Mouse (Mus musculus) neural tube, embryonic 12.5 days (tissue): ENCODE results near the gene Hils1. TPM values are rescaled to one million over a fixed set of nuclear protein-coding genes. Genes with fewer than 3 reads are reported as not detected.
"Not testable (repeated sequence)": the region's sequence is repeated elsewhere in the genome, so short reads cannot be mapped to it uniquely, and the experiment has no call there.

ENCODE experiments used
- ATAC-seq: fragments of 200-750 bp; cut with Nextera tagmentation; 2 replicates; pipeline ENCODE4 v1.8.0; 2017; ENCODE audit warnings: low read depth, mild to moderate bottlenecking, moderate TSS enrichment, moderate library complexity; ENCODE audit not compliant: low FRiP score
- H3K27ac ChIP-seq: fragments of 300-500 bp; sonication (generic); 2 replicates; pipeline ENCODE4 v1.5.1; 2016
- H3K27me3 ChIP-seq: fragments of 300-500 bp; sonication (generic); replicated peaks from 2 replicates; pipeline ENCODE4 v1.6.1; 2016; ENCODE audit warnings: mild to moderate bottlenecking
- H3K36me3 ChIP-seq: fragments of 300-500 bp; sonication (generic); 2 replicates; pipeline ENCODE4 v1.6.1; 2016; ENCODE audit warnings: mild to moderate bottlenecking
- H3K4me1 ChIP-seq: fragments of 300-500 bp; sonication (generic); 2 replicates; pipeline ENCODE4 v1.6.1; 2016
- H3K4me2 ChIP-seq: fragments of 300-500 bp; sonication (generic); replicated peaks from 2 replicates; pipeline ENCODE4 v1.6.1; 2016; ENCODE audit warnings: mild to moderate bottlenecking
- H3K4me3 ChIP-seq: fragments of 300-500 bp; sonication (generic); 2 replicates; pipeline ENCODE4 v1.5.1; 2016
- H3K9ac ChIP-seq: fragments of 300-500 bp; sonication (generic); 2 replicates; pipeline ENCODE4 v1.6.1; 2016; ENCODE audit warnings: mild to moderate bottlenecking
- H3K9me3 ChIP-seq: fragments of 300-500 bp; sonication (generic); 2 replicates; pipeline ENCODE4 v1.6.1; 2016; ENCODE audit warnings: mild to moderate bottlenecking
- WGBS: fragments of 180-500 bp; shearing (Covaris S2); methylation state at CpG from one replicate; pipeline ENCODE4 v1.1.7; 2016; 5-methylcytosine and 5-hydroxymethylcytosine counted together
- polyA plus RNA-seq: library from polyadenylated mRNA; unstranded; fragments of >200 nt; fragmentation: Nextera tagmentation; extraction: Ambion mirVana; gene quantifications from 2 replicates; pipeline ENCODE4 v1.2.1, GENCODE M21; 2016

The Hils1 gene
- polyA plus RNA-seq, 1 experiment from 2014 or later, result not detected

GRCm38 (mm10) chr11:95010841-95011403 lies 43.5 kb downstream of the Hils1 start:
- Histone ChIP-seq H3K4me3 (peak overlapping the region; percentile 80), H3K4me1 (peaks cover 62% of the 10 kb centered on the region), H3K4me2 (peak overlapping the region; percentile 78), H3K36me3 (peaks cover 25% of the 10 kb centered on the region), H3K9ac (peak overlapping the region; percentile 88)
- H3K27ac ChIP-seq, ATAC-seq, H3K27me3 ChIP-seq, H3K9me3 ChIP-seq: not testable (repeated sequence)
- 24% methylated on average over 4 of the region's 4 CpGs for WGBS

GRCm38 (mm10) chr11:95011416-95011815 lies 44.0 kb downstream of the Hils1 start:
- 55% methylated on average over 1 of the region's 1 CpGs for WGBS
- peaks cover 61% of the 10 kb centered on the region for H3K4me1 ChIP-seq

DNA sequence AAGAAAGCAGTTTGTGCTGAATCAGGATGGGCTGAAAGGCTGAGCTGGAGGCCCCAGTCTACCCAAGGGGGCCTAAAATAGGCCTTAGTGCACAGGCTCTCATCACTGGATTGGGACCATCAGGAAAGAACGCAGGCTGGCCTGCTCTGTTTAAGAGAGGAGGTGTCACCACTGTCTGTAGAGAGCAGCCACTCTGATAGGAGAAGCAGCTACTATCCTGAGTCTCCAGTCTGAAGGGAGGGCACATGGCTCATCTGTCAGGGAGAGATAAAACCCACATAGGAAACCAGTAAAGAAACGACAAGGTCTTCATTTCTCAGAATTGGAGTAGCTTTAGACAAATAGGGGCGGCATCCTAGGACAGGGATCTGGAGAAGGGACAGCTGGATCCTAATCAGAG lies 44.7 kb downstream of the Hils1 start:
- Histone ChIP-seq H3K4me2 (peak overlapping the region; percentile 78), H3K4me3 (peak overlapping the region; percentile 80), H3K36me3 (peaks cover 34% of the 10 kb centered on the region), H3K9me3 (no peaks in the 10 kb centered on the region), H3K4me1 (peaks cover 56% of the 10 kb centered on the region), H3K27me3 (no peaks in the 10 kb centered on the region), H3K9ac (peak overlapping the region; percentile 88; the same call in 1 of the 2 replicates), H3K27ac (no peak overlapping the region)
- ATAC-seq, result no peak
- WGBS, result 74% methylated on average over 3 of the region's 3 CpGs

More at GRCm38 (mm10) chr11:95011416-95011815, 44.0 kb downstream of the Hils1 start:
- Histone ChIP-seq H3K9me3 (no peaks in the 10 kb centered on the region), H3K27me3 (no peaks in the 10 kb centered on the region), H3K4me3 (peak overlapping the region; percentile 80), H3K9ac (peak overlapping the region; percentile 88), H3K4me2 (peak overlapping the region; percentile 78), H3K36me3 (peaks cover 29% of the 10 kb centered on the region), H3K27ac (no peak overlapping the region)
- no peak for ATAC-seq

- ATAC-seq, result no peak
- 58% methylated on average over 3 of the region's 3 CpGs for WGBS
- Histone ChIP-seq H3K9me3 (no peaks in the 10 kb centered on the region), H3K27me3 (no peaks in the 10 kb centered on the region), H3K9ac (peak overlapping the region; percentile 88; the same call in 1 of the 2 replicates), H3K4me2 (peak overlapping the region; percentile 78), H3K4me3 (peak overlapping the region; percentile 22), H3K4me1 (peaks cover 52% of the 10 kb centered on the region), H3K27ac (no peak overlapping the region), H3K36me3 (peaks cover 38% of the 10 kb centered on the region)
These were observed 45.1 kb downstream of the Hils1 start for GRCm38 (mm10) chr11:95012487-95012886.

GRCm38 (mm10) chr11:95015484-95015883 lies 48.1 kb downstream of the Hils1 start:
- ATAC-seq, result no peak
- 0 out of 2 replicates have a peak overlapping the region, but pooled peaks have one; percentile 13 for H3K9ac ChIP-seq
- no peaks in the 10 kb centered on the region for H3K27me3 ChIP-seq
- peaks cover 65% of the 10 kb centered on the region for H3K36me3 ChIP-seq
- 77% methylated on average over 3 of the region's 3 CpGs for WGBS
- 0 out of 2 replicates have a peak overlapping the region, but pooled peaks have one; percentile 16 for H3K4me2 ChIP-seq
- no peak overlapping the region for H3K4me3 ChIP-seq
- H3K9me3 ChIP-seq, result no peaks in the 10 kb centered on the region
- peaks cover 34% of the 10 kb centered on the region for H3K4me1 ChIP-seq
- H3K27ac ChIP-seq, result no peak overlapping the region

Other genes starting within 250 kb of the Hils1 start
- not detected in 2 replicates for gene Cdc34b, start 225.8 kb upstream of the Hils1 start, polyA plus RNA-seq
- gene Tmem92, start 184.9 kb upstream of the Hils1 start, polyA plus RNA-seq, result not detected in 2 replicates
- gene Col1a1, start 31.4 kb upstream of the Hils1 start, polyA plus RNA-seq, result 209 and 219 TPM in 2 replicates
- 0.80 and 0.90 TPM in 2 replicates for gene Sgca, start 8.7 kb downstream of the Hils1 start, polyA plus RNA-seq
- gene Ppp1r9b, start 23.4 kb downstream of the Hils1 start, polyA plus RNA-seq, result 18.2 and 19.7 TPM in 2 replicates
- 101 and 106 TPM in 2 replicates for gene Samd14, start 42.3 kb downstream of the Hils1 start, polyA plus RNA-seq
- 20.5 and 20.6 TPM in 2 replicates for gene Pdk2, start 73.8 kb downstream of the Hils1 start, polyA plus RNA-seq
- gene Itga3, start 109.2 kb downstream of the Hils1 start, polyA plus RNA-seq, result 7.6 and 9.3 TPM in 2 replicates
- 0.81 and 1.2 TPM in 2 replicates for gene Dlx3, start 152.5 kb downstream of the Hils1 start, polyA plus RNA-seq
- gene Dlx4, start 178.7 kb downstream of the Hils1 start, polyA plus RNA-seq, result 0.10 and 0.22 TPM in 2 replicates